Mouse (Mus musculus) cerebellum, postnatal 36 days (tissue): ENCODE data around the gene Adap1.

Experiments used
- DNase-seq, 2 experiments: peaks; one replicate each; pipeline ENCODE4 v3.0.0; 2021 to 2022; ENCODE audit warnings: mixed read lengths in 2 of 2

Adap1 gene

DNA sequence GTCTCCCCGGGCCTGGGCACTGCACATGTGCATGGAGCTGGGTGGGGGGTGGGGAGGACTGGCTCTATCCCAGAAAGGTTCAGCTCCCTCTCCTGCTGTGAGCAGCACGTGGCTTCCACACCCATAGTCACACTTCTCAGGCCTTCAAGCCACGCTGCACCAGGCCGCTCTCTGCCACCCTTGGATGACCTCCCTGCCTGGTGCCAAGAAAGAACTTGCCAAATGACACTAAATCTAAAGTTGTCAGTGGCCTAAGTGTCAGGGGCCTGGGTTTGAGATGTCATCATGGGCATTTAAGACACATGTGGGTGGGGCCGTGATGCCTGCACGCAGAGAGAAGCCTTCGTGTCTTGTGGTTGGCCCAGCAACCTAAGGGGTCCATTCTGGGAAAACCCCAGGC lies 5.0 kb downstream of the Adap1 start:
- no peak for DNase-seq

DNA sequence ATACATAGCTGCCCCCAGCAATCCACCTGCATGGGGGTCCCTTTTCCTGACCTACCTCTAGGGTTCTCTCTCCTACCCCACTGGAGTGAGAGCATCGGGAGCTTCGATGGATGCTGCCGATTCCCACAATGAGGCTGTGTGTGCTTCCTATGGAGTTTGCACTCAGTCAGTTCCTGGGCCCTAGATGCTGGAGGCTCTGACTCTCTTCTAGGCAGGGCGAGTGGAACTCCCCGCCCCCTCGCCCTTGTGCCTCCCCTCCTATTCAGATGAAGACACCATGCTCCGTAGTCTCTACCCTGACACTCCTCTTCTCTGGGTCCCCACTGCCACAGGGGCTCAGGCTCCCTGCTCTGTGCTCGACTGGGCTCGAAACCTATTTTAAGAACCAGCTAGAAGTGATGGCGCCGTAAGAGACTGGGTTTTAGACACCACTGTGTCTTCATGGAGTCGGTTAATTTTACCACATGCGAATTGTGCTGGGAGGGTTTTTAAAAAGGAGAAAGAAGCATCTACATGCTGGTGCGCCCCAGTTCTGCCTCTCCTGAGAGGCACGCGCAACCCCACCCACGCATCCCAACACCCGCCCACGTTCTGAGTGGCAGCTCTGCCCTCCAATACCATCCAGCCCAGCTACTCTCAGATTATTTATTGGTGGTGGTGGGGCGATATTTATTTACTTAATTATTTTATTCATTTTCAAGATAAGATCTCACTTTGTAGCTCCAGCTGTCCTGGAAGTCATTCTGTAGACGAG lies 7.5 kb downstream of the Adap1 start:
- DNase-seq: peak in 1 of 2 experiments; percentile 26

DNA sequence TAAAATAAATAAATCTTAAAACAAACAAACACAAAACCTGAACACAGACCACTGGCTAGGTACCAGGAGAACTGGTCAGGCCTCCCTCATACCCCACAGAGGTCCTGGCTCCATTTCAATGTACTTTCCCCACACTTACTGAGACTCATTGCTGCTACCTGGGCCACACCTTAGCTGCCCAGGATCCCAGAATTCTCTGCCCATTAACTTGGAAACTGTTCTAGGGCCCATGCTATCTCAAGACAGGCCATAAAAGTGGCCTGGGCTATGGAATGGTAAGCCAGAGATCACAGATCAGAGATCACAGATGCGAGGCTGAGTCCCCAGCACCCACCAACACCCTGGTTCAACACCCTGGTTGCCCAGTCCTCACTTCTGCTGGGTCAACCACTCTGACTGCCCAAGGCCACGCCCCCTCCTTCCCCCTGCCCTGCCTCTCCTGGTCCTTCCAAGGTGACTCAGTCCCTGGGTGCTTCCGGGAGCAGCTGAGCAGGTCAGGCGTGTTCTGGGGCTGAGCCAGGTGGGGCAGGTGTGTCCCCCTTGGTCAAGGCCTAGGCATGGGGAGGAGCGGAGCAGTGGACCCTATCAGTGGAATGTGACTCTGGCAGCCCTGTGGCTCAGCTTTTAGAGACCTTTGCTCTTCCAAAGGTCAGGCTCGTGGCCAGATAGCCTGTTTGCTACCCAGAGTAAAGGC lies 8.3 kb downstream of the Adap1 start:
- no peak for DNase-seq

DNA sequence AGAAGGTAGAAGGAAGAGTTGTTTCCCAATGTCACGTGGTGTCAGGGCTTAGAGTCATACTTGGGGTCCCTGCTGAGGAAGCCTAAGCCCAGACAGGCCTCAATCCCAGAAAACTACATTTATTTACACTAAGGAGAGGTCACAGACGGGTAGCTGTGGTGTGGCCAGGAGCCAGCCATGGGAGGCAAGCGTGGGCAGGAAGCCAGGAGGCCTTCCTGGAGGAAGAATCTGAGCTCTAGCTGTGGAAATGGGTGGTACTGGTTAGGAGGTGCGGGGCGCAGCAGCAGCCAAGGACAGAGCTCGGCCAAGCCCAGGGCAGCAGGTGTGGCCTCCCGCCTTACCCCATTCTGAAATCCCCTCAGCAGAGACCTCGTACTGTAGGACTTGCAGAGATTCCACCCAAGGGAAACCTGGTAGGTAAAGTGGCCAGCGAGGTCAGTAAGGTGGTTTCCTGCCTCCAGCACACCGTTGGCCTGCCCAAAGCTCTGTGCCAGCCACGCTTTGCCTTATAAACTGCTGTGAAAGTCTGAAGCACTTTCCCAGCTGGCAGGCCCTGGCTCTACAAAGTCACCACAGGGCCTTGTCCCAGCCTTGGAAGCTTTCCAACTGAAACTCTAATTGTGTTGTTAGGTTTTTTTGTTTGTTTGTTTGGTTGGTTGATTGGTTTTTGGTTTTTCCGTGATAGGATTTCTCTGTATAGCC lies 10.3 kb downstream of the Adap1 start:
- DNase-seq: no peak

DNA sequence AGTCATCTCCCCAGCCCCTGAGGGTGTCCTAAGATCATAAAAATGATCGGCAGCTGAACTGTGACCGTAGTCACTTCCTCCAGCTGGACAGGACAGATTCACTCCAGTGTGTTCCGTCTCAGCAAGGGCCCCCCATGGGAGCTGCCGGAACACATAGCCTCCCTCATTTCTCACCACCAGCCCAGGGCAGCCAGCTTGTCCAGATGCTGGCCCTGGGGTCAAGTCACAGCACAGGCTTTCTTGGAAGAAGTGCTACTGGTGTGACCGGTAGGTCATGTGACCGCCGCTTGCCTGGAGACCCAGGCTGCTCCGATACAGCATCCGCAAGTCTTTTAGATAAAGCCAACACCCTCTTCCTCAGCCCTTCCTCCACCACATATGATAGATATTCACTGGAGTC lies 11.9 kb downstream of the Adap1 start:
- no peak for DNase-seq

DNA sequence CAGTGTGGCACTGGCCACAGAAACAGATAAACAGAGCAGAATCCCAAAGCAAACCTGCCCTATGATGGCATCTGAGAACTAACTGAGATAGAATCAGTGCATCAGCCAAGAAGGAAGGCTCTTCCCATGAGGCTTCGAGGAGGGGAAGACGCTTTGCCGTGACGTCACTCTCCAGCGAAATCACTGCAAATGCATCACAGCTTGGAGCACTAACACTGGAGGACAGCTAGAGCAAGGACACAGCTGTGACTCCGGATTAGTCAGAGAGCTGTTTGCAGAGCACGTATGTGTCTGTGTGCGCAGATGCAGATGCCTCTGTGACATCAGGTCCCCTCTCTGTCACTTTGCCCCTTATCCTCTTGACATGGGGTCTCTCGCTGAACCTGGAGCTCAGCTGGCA lies 13.6 kb downstream of the Adap1 start:
- DNase-seq: no peak

DNA sequence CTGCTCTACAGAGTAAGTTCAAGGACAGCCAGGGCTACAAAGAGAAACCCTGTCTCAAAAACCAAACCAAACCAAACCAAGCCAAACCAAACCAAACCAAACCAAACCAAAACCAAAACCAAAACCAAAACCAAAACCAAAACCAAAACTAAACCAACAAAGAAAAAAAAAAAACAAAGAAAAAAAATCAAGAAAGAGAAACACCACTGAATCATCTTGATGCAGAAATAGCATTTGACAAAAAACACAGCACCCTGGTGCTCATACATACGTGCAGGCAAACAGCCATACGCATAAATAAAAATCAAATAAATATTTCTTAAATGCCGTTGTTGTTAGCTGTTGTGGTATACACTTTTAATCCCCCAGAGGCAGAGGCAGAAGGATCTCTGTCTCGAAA lies 14.9 kb downstream of the Adap1 start:
- no peak for DNase-seq

DNA sequence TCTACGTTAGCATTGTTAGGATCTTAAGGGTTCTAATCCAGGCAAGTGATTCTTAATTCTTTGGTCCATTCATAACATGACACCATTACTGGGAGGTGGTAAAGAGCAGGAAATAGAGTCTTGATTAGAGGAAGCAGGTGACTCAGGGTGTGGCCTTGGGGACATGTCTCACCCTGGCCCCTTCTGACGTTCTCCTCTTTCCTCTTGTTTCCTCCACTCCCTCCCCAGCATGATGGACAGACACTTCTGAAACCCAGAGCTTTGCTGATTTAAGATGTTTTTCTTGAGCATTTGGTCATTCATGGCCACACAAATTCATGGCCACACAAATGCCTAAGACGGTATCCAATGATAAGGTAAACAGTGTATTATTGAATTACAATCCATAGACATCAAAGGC lies 15.5 kb downstream of the Adap1 start:
- DNase-seq: no peak

DNA sequence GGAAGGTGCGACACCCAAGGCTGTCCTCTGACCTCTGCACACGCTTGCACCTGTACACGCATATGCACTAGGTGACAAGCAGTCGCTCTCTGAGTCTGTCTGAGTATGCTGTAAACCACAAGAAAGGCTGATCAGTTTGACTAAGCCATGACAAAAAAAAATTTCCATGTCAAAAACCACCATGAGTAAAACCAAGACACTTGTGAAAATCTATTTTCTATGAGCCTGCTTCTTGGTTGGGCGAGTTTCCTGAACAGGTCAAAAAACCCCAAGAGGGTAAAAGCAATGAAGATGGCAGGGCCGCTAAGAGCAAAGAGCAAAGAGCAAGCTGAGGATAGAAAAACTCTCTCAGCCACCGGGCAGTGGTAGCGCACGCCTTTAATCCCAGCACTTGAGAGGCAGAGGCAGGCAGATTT lies 21.8 kb downstream of the Adap1 start:
- no peak for DNase-seq

DNA sequence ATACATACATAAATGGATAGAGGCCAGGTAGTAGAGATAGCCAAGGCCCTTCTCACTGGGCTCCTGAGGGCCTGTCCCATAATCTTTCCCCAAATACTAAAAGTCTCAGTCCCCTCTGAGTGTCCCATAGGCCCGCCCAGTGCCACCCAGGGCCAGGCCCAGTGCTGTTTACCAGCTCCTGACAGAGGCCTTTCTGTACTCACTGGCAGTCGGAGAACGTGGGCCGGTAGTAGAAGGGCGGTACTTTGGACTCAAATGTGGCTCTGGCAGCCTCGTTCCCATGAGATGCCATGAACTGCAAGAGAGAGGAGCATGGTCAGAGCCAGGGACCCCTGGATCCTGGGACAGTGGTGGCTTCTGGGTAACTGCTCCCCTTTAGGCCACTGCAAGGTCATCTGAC lies 23.3 kb downstream of the Adap1 start:
- DNase-seq: no peak

DNA sequence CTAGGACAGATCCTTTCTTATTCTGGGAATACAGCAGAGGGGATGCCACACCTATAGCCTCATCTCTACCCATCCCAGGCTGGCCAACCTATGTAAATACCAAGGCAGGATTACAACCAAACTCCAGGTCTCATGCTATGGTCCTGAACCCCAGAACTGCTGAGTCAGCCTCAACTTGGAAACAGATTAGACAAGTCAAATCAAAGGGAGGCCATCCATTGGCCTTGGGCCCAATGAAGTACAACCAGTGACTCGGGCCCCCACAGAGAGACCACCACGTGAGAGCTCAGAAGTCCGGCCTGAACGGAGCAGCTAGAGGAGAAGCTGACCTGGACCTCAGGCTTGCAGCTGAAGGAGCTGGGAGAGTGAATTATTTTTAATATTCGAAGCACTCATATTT lies 27.7 kb downstream of the Adap1 start:
- no peak for DNase-seq

DNA sequence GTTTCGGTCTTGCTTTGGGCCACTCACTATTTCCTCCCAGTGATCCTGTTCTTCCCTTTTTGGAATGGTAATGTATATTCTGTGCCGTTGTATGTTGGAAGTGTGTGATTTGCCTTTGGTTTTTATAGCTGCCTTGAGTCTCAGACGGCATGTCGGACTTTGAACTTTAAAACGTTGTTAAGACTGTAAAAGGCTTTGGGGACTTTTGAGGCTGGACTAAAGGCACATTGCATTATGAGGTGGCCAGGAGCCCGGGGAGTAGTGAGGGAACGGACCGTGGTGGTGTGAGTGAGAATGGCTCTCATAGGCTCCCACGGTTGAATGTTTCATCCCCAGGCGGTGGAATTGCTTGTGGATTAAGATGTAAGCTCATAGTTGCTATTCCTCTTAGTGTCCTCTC lies 28.3 kb downstream of the Adap1 start:
- no peak for DNase-seq

DNA sequence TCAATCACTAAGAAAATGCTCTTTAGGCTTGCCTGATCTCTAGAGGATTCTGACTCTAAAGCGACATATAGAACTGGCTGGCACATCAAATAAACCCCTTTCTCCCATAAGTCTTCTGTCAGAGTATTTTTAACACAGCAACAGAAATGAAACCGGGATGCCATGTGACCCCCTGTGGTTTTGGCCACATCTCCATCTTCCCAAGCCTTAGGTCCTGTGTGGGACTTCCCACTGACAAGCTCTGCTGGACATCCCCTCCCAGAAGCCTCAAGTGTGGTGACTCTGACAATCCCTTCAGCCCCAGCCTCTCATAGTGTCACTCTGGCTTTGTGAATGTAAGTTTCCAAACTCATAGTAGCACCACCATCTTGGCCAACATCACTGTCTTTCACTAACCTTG lies 31.3 kb downstream of the Adap1 start:
- DNase-seq: no peak

DNA sequence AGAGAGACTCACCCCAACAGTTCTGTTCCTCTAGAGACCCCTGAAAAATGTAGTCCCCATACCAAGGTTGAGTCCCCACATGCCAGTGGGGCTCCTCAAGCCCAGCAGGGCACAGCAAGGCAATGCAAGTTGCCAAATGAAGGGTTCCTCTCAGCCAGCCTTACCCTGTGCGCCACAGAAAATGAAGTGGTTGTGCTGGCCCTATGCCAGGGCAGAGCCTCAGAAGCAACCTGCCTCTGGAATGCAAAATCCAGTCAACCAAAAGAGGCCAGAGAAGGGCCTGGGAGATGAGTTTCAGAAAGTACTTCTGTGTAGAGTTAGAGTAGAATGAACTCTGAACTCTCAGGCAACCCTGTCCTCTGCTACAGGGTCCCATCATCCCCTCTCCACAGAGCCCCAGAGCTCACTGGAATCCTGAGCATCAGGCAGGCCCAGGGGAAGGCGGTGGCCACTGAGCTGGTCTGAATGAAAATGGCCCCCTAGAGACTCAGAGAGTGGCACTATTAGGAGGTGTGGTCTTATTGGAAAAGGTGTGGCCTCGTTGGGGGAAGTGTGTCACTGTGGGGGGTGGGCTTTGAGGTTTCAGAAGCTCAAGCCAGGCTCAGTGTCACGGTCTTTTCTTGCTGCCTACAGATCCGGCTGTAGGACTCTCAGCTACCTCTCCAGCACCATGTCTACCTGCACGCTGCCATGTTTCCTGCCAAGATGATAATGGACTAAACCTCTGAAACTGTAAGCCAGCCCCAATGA lies 33.4 kb downstream of the Adap1 start:
- no peak for DNase-seq

DNA sequence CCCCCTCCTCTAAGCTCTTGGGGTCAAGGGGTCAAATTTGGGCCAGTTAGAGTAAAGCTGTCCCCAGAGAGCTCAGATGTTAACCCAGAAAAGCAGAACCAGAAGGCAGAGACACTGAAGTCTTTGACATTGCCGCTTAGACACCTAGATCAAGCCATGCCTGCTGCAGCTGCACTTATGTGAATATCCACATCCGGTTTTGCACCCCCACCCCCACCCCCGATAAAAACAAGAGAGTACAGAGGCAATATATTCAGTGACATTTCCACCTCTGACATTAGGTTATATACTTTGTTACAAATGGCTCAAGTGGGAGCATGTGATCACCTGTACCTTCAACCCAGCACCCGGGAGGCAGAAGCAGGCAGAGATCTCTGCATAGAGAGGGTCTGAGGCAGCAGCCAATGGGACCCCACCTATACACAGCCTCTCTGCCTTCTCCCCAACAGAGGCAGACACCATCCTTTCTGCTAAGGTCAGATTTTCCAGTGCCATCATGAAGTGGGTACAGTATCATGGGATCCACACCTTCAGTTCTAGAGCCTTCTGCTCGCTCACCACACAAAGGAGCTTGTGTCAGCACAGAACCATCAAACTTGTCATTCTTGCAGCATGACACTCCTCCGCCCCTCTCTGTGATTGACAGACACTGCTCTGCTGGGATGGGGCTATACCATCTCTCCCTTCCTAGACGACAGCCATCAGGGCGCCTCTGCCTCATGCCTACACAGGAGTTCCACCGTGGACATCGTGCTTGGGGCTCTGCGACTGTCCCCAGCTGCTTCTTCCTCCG lies 34.8 kb downstream of the Adap1 start:
- DNase-seq: no peak

DNA sequence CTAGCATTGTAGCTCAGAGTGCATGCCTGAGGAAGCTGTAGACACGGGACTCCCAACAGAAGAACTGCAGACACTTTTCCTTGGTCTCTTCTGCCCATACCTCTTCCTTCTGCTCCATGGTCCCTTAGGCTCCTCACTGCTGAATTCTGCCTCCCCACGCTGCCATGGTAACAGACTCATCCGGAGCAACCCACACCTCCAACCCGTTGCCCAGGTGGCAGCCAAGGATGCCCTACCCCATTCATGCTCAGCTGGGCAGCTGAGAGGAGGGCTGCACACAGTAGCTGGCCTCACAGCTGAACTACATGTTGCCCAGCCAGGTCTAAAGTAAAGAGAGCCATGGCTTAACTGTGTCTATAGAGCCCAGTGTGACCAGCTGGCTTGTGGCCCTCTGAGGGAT lies 36.8 kb downstream of the Adap1 start:
- no peak for DNase-seq

DNA sequence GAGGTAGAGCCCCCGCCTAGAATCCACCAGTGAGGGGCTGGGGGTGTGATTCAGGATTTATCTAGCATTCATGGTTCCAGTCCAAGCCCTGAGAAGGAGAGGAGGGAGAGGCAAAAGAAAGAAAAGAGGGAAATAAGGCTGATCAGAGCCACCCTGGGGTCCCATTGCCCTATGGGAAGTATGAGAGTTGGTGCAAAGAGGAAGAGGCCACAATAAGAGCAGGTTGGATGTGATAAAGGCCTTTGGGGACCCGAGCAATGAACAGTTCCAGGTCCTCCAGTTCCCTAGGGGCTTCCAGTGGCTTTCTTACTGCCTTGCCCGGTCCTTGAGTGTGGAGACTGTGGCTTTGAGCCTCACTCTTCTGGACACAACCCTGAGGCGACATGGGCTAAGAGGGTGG lies 37.6 kb downstream of the Adap1 start:
- DNase-seq: no peak

DNA sequence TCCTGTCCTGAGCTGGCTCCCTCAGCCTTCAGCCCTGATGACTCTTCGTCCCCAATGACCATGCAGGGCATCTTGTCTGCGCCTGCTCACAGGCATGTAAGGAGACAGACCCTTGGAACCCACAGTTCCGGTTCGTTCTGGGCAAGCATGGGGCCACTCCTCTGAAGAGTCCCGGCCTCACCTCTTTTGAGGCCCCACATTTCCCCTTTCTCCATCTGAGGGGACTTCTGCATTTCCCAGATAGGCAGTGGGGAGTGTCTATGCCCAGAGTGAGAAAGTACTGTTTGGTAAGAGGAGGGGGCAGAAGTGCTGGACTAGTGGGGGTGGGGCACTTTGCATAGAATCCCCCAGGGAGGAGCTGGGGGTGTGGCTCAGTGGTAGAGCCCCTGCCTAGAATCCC lies 38.3 kb downstream of the Adap1 start:
- DNase-seq: no peak

DNA sequence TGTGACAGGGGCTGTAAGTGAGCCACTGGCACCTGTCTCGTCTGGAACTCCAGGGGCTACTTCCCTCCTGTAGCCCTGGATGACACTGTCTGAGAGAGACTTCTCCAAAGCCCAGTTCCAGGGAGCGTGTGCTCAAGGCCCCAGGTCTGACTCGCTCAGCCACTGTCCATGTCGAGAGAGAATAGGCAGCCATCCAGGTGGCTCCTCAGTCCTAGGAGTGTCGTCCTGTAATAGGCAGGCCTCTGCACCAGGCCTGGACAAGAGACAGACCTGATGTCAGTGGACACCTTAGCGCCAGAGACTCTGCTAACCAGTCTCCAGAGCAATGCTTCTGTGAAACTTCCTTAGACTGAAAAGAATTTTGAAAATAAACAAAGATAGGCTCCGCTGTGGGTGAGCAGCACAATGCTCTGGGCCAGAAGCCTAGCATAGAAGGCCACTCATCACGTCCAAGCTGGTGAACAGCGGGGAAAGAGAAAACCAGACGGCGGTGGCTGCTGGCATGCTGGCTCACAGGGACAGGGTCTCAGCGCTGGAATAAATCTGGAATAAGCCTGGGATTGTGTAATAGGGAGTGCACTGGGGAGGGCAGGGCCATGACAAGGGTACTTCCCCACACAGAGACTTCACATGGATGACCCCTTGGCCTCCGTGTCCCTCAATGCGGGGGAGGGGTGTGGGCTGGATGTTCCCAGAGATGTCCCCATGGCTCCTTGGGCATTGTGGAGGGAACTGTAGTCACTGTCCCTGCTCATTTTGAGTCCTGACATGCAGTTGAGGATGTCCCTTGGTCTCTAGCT lies 39.1 kb downstream of the Adap1 start:
- DNase-seq: no peak

DNA sequence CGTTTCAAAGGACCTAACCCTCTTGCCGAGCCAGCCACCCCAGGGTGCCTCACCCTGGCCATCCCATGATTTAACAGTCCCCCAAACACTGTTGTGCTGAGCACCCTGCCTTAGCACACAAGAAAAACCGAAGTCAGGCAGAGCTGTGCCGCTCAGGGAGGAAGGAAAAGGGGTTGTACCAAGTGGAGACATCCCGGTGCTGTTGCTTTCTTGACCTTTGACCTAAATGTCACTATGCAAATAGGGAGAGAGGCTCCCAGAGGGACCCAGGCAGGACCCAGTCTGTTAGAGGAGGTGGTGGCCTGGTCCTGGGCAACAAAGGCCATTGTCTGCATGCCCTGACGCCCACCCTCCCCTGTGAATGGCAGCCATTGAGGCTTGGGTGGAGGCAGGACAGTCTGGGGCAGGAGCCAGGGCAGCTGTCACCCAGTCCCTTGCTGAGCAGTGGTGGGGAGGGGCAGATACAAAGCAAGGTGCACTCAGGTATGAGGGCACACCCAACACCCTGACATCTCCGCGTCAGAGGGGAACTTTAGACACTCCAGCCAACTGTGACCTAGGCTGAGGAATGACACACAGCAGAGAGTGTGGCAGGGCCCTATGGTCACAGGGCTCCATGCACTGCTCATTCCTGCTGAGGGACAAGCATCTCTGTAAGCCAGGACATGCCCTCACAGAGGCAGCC lies 39.9 kb downstream of the Adap1 start:
- DNase-seq: no peak
